Mouse (Mus musculus) liver, postnatal 0 days (tissue): ENCODE results near the gene Bahd1.

ENCODE experiments used
- CTCF ChIP-seq: sonication (generic); IDR thresholded peaks from 2 replicates; pipeline ENCODE4 v1.5.1; 2016; ENCODE audit warnings: antibody characterized with exemption, low read depth
- EP300 ChIP-seq: IDR thresholded peaks from 2 replicates; pipeline ENCODE4 v1.6.1; 2016; ENCODE audit warnings: antibody characterized with exemption, low read depth, mild to moderate bottlenecking

- TF ChIP-seq CTCF, result no peak
- TF ChIP-seq EP300, result no peak
These were observed 56.3 kb downstream of the Bahd1 start for GRCm38 (mm10) chr2:118956497-118956896.
